Mouse (Mus musculus) E14TG2a.4 (cell line): ENCODE data around the gene Smim24.

ENCODE experiments used
- CTCF ChIP-seq: conservative IDR thresholded peaks from 2 replicates; pipeline ENCODE4 v1.5.1; 2014; ENCODE audit warnings: low read length
- NANOG ChIP-seq: IDR thresholded peaks from 2 replicates; pipeline ENCODE4 v1.6.1; 2014; ENCODE audit warnings: borderline replicate concordance, low read length, mixed read lengths

DNA sequence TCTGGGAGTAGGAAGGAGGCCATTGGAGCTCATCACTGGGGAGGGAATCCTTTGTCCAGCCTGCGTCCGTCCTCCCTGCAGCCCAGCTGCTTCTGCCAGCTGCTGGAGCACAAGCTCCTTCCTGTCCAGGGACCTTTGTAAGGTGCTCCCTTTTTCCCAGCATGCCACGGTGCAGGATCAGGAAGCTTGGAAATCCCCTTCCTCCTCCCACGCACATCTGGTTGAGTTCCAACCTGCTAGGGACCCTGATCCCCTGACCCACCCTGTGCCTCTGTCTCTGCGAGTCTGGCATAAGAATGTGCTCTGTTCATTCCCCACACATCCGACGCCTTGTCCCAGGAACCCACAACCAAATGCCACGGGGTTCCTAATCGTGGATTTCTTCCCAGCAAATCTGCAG, 18.1 kb downstream of the Smim24 start:
- no peak for TF ChIP-seq CTCF
- no peak for TF ChIP-seq NANOG
